Mouse (Mus musculus) myocyte (in vitro differentiated cells): ENCODE data around the gene Ccdc61. TPM values are rescaled to one million over a fixed set of nuclear protein-coding genes. Genes with fewer than 3 reads are reported as not detected.

Experiments used
- H3K27me3 ChIP-seq: one replicate; pipeline ENCODE4 v1.6.1; 2011; ENCODE audit not compliant: control insufficient read depth, insufficient read depth, insufficient read length
- H3K36me3 ChIP-seq: one replicate; pipeline ENCODE4 v1.6.1; 2011; ENCODE audit not compliant: control insufficient read depth, insufficient read depth
- H3K4me2 ChIP-seq: one replicate; pipeline ENCODE4 v1.6.1; 2011; ENCODE audit warnings: low read depth, control low read depth
- H3K4me3 ChIP-seq: one replicate; pipeline ENCODE4 v1.5.1; 2011; ENCODE audit warnings: mild to moderate bottlenecking, control low read depth, moderate library complexity
- H3K79me2 ChIP-seq: one replicate; pipeline ENCODE4 v1.6.1; 2011; ENCODE audit not compliant: control insufficient read depth, insufficient read depth
- H3ac ChIP-seq: one replicate; pipeline ENCODE4 v1.6.1; 2011; ENCODE audit not compliant: control insufficient read depth, insufficient read length
- CEBPB ChIP-seq: IDR thresholded peaks from 2 replicates; pipeline ENCODE4 v1.6.1; 2011; ENCODE audit warnings: mild to moderate bottlenecking, moderate library complexity; ENCODE audit not compliant: poor library complexity, insufficient read depth, severe bottlenecking
- E2F4 ChIP-seq: IDR thresholded peaks from one replicate; pipeline ENCODE4 v1.6.1; 2011; ENCODE audit warnings: mild to moderate bottlenecking, control low read depth, moderate library complexity; ENCODE audit not compliant: insufficient read depth
- MAX ChIP-seq: IDR thresholded peaks from one replicate; pipeline ENCODE4 v1.6.1; 2011; ENCODE audit warnings: low read depth, mild to moderate bottlenecking, control low read depth
- MYOD1 ChIP-seq, 3 experiments: IDR thresholded peaks; one replicate each; pipeline ENCODE4 v1.6.1; 2011; ENCODE audit warnings: control low read depth in 2 of 3, low read depth in 2 of 3, mild to moderate bottlenecking in 2 of 3, moderate library complexity in 1 of 3; ENCODE audit not compliant: insufficient read length in 2 of 3, control insufficient read depth in 1 of 3
- MYOG ChIP-seq, 3 experiments: IDR thresholded peaks; one replicate each; pipeline ENCODE4 v1.6.1; 2011; ENCODE audit warnings: control low read depth in 2 of 3, low read depth in 2 of 3, mild to moderate bottlenecking in 2 of 3; ENCODE audit not compliant: insufficient read length in 2 of 3, control insufficient read depth in 1 of 3, insufficient read depth in 1 of 3
- POLR2A ChIP-seq: IDR thresholded peaks from one replicate; pipeline ENCODE4 v1.6.1; 2011; ENCODE audit warnings: low read depth, mild to moderate bottlenecking, control low read depth, moderate library complexity; ENCODE audit not compliant: insufficient read length
- POLR2AphosphoS2 ChIP-seq: IDR thresholded peaks from one replicate; pipeline ENCODE4 v1.6.1; 2011; ENCODE audit warnings: low read depth, control low read depth; ENCODE audit not compliant: insufficient read length
- REST ChIP-seq: IDR thresholded peaks from one replicate; pipeline ENCODE4 v1.6.1; 2011; ENCODE audit warnings: mild to moderate bottlenecking, control low read depth, moderate library complexity; ENCODE audit not compliant: insufficient read depth, insufficient read length
- SRF ChIP-seq: IDR thresholded peaks from one replicate; pipeline ENCODE4 v1.6.1; 2011; ENCODE audit warnings: low read depth; ENCODE audit not compliant: control insufficient read depth, insufficient read length
- TCF12 ChIP-seq: IDR thresholded peaks from one replicate; pipeline ENCODE4 v1.6.1; 2011; ENCODE audit warnings: mild to moderate bottlenecking, control low read depth; ENCODE audit not compliant: poor library complexity, insufficient read depth, severe bottlenecking
- TCF3 ChIP-seq: IDR thresholded peaks from one replicate; pipeline ENCODE4 v1.6.1; 2011; ENCODE audit warnings: low read depth, control low read depth; ENCODE audit not compliant: insufficient read length
- USF1 ChIP-seq: IDR thresholded peaks from one replicate; pipeline ENCODE4 v1.6.1; 2011; ENCODE audit warnings: low read depth, mild to moderate bottlenecking, control low read depth, moderate library complexity
- polyA plus RNA-seq: library from polyadenylated mRNA; unstranded; fragments of >200 nt; fragmentation: generic; extraction: Trizol; gene quantifications from one replicate; pipeline ENCODE4 v1.2.1, GENCODE M21; 2012; ENCODE audit warnings: missing spikeins

Gene Ccdc61
- polyA plus RNA-seq, 1 experiment = 7.7 TPM

GRCm38 (mm10) chr7:18924321-18924720 is 14.1 kb upstream of the Ccdc61 start:
- H3K4me3 ChIP-seq = no peak overlapping the region
- peaks cover 21% of the 10 kb centered on the region for H3K27me3 ChIP-seq
- no peak overlapping the region for H3K4me2 ChIP-seq
- no peaks in the 10 kb centered on the region for H3K79me2 ChIP-seq
- no peaks in the 10 kb centered on the region for H3K36me3 ChIP-seq
- no peak for TF ChIP-seq MYOD1 (IDR thresholded peaks at IDR 0.05; ENCODE audit: control insufficient read depth in 1 of 3, insufficient read length in 2 of 3, low read depth in 2 of 3)
- TF ChIP-seq SRF = no peak
- no peak for TF ChIP-seq USF1
- no peak for TF ChIP-seq E2F4
- TF ChIP-seq REST = no peak
- TF ChIP-seq POLR2AphosphoS2 = no peak
- TF ChIP-seq TCF3 = no peak
- TF ChIP-seq POLR2A = no peak
- no peak for TF ChIP-seq MYOG (IDR thresholded peaks at IDR 0.05; ENCODE audit: control insufficient read depth in 1 of 3, insufficient read depth in 1 of 3, insufficient read length in 2 of 3, low read depth in 2 of 3)
- no peak for TF ChIP-seq TCF12
- no peak for TF ChIP-seq CEBPB
- TF ChIP-seq MAX = no peak
- H3ac ChIP-seq = no peak overlapping the region

- no peak for TF ChIP-seq MYOG (IDR thresholded peaks at IDR 0.05; ENCODE audit: control insufficient read depth in 1 of 3, insufficient read depth in 1 of 3, insufficient read length in 2 of 3, low read depth in 2 of 3)
- no peak for TF ChIP-seq TCF12
- no peak for TF ChIP-seq REST
- no peak overlapping the region for H3K4me2 ChIP-seq
- no peak overlapping the region for H3K4me3 ChIP-seq
- H3K79me2 ChIP-seq = no peaks in the 10 kb centered on the region
- H3K27me3 ChIP-seq = peaks cover 21% of the 10 kb centered on the region
- no peaks in the 10 kb centered on the region for H3K36me3 ChIP-seq
- H3ac ChIP-seq = no peak overlapping the region
These were observed 13.5 kb upstream of the Ccdc61 start for GRCm38 (mm10) chr7:18923711-18924191.

DNA sequence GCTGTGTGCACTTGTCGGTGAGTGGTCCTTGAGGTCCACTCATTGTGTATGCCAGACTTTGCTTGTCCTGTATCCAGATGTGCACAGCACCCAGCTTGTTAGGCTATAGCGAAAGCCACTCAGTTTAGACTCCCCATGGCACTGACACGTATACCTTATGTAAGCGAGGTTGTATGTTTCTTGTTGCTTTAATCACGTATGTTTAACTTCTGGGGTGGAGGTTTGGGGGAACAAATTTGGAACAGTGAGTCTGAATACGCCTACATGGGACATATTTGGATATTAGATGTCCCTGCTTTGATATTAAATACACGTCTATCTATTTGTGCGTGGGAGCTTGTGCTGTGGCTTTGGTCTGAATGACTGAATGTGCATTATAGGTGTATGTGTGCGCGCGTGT is 13.1 kb upstream of the Ccdc61 start:
- Histone ChIP-seq H3K4me2 (no peak overlapping the region), H3K4me3 (no peak overlapping the region), H3K79me2 (no peaks in the 10 kb centered on the region), H3K27me3 (peaks cover 21% of the 10 kb centered on the region), H3ac (no peak overlapping the region), H3K36me3 (no peaks in the 10 kb centered on the region)
- TF ChIP-seq MYOG (IDR thresholded peaks at IDR 0.05; ENCODE audit: control insufficient read depth in 1 of 3, insufficient read depth in 1 of 3, insufficient read length in 2 of 3, low read depth in 2 of 3) (no peak), MAX (no peak), POLR2AphosphoS2 (no peak), POLR2A (no peak), SRF (no peak), REST (no peak), CEBPB (no peak), MYOD1 (IDR thresholded peaks at IDR 0.05; ENCODE audit: control insufficient read depth in 1 of 3, insufficient read length in 2 of 3, low read depth in 2 of 3) (no peak), USF1 (no peak), E2F4 (no peak), TCF3 (no peak), TCF12 (no peak)

DNA sequence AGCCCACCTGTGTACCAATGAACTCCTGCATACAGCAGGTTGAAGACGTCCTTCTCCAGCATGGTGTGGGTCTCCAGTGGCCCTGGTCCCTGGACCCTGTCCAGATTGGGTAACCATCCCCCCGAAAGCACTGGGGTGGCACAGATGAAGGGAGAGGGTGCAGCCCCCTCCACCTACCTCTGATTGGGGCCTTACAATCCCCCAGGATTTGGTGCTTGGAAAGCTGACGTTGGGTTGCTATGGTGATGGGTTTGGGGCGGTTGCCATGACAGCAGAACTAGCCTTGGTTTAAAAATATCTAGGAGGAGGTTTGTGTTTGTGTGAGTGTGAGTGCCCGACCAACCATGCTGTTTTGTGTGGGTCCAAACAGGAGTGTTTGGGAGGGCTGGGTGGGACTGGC is 12.6 kb upstream of the Ccdc61 start:
- no peak overlapping the region for H3ac ChIP-seq
- no peaks in the 10 kb centered on the region for H3K36me3 ChIP-seq
- H3K79me2 ChIP-seq = no peaks in the 10 kb centered on the region
- H3K27me3 ChIP-seq = peaks cover 21% of the 10 kb centered on the region
- no peak overlapping the region for H3K4me3 ChIP-seq
- H3K4me2 ChIP-seq = no peak overlapping the region
- no peak for TF ChIP-seq POLR2AphosphoS2
- no peak for TF ChIP-seq MYOG (IDR thresholded peaks at IDR 0.05; ENCODE audit: control insufficient read depth in 1 of 3, insufficient read depth in 1 of 3, insufficient read length in 2 of 3, low read depth in 2 of 3)
- TF ChIP-seq TCF3 = no peak
- no peak for TF ChIP-seq CEBPB
- TF ChIP-seq SRF = no peak
- TF ChIP-seq POLR2A = no peak
- no peak for TF ChIP-seq REST
- no peak for TF ChIP-seq MAX
- TF ChIP-seq MYOD1 (IDR thresholded peaks at IDR 0.05; ENCODE audit: control insufficient read depth in 1 of 3, insufficient read length in 2 of 3, low read depth in 2 of 3) = no peak

DNA sequence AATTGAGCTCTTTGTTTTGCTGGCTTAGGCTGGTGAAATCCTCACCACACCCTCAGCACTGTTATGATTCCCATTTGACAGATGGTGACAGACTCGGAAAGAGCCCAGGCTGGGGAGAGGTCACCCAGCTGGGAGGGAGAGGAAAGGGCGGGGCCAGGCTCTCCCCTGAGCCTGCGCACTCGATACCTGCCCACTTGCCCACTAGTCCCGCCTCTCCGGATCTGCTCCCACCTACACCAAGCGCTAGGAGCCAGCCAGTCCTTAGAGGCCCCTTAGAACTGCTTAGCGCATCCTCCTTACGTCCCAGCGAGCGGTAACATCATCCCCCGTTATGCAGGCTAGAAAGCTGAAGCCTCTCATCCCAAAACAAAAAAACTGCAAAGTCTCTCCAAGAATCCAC is 10.9 kb upstream of the Ccdc61 start:
- TF ChIP-seq MYOG (IDR thresholded peaks at IDR 0.05; ENCODE audit: control insufficient read depth in 1 of 3, insufficient read depth in 1 of 3, insufficient read length in 2 of 3, low read depth in 2 of 3) (no peak), MAX (no peak), E2F4 (no peak), POLR2A (no peak), USF1 (no peak), TCF3 (no peak), POLR2AphosphoS2 (no peak), SRF (no peak), REST (no peak)
- peak overlapping the region; percentile 58 for H3K4me2 ChIP-seq
- peaks cover 12% of the 10 kb centered on the region for H3K27me3 ChIP-seq
- H3ac ChIP-seq = no peak overlapping the region
- no peaks in the 10 kb centered on the region for H3K79me2 ChIP-seq
- H3K4me3 ChIP-seq = no peak overlapping the region
- H3K36me3 ChIP-seq = no peaks in the 10 kb centered on the region
